In the genomic region with DNA sequence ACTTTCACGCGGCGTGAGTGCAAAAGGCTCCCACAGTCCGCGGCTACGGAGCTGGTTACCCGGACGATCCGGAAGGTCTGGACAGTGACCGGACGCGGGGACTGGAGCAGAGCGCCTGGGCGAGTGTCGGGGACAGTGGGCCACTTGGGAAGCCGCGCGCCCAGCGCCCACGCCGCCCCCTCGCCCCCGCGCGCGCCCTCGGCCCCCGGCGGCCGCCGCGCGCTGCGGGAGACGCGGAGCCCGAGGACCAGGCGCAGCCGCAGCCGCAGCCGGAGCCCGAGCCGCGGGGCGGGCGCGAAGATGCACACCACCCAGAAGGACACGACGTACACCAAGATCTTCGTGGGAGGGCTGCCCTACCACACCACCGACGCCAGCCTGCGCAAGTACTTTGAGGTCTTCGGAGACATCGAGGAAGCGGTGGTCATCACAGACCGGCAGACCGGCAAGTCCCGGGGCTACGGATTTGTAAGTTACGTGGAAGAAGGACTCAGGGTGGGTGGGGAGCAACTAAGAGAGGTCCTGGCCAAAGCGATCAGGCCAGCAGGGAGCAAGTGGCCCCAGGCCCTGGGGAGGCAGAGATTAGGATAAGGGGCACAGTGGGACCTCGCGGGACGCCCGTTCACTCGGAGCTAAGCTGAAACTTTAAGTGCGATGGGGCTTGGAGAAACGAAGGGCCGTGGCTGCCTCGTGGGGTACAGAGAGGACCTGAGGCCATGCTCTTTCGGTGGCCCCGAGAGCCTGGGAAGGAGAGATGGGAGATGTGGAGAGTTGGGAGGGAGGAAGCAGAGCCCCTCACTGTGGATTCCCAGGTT, we compare ENCODE assay signal across 8 mouse cellular contexts. TPM values are rescaled to one million over a fixed set of nuclear protein-coding genes. Genes with fewer than 3 reads are reported as not detected.
DNase-seq lines count a peak whose midpoint lies in the region; ATAC-seq and TF ChIP-seq lines count a peak whose summit lies in the region.

No protein-coding gene starts in this region.

- no peak for TF ChIP-seq POLR2A in cerebellum, adult 2 months (IDR thresholded peaks at IDR 0.05; ENCODE audit: borderline replicate concordance, insufficient read depth, low read length)

- DNase-seq in cerebellum, adult 2 months, result peak; percentile 27 to 51
- no peak for DNase-seq in cerebellum, adult 9-10 months
- peak; percentile 9 for DNase-seq in 3134 (ENCODE audit: extremely low read depth, insufficient read length, low spot score)
- DNase-seq in cerebellum, postnatal 10 days, result peak; percentile 62 to 65
- peak; percentile 62 for DNase-seq in limb, embryonic 10.5 days (ENCODE audit: low spot score)
- peak; percentile 37 for DNase-seq in naive thymus-derived CD4-positive, alpha-beta T cell, adult 2 months (ENCODE audit: low read depth)
- DNase-seq in thymus, postnatal 36 days, result peak; percentile 32 to 36

- no peaks in the 10 kb centered on the region for H3K36me3 ChIP-seq in heart, embryonic 15.5 days
- H3K36me3 ChIP-seq in limb, embryonic 10.5 days, result no peaks in the 10 kb centered on the region

- H3K4me2 ChIP-seq in heart, embryonic 15.5 days, result peak overlapping the region; percentile 85

- 0 out of 2 replicates have a peak, but pooled peaks cover 3% of the 10 kb centered on the region for H3K4me1 ChIP-seq in cerebellum, adult 2 months (ENCODE audit: control insufficient read depth, insufficient read depth, low read length)
- peaks cover 11% of the 10 kb centered on the region; the same call in 1 of the 2 replicates for H3K4me1 ChIP-seq in heart, embryonic 15.5 days (replicated peaks)
- peaks cover 19% of the 10 kb centered on the region for H3K4me1 ChIP-seq in limb, embryonic 10.5 days

- H3K9me3 ChIP-seq in heart, embryonic 15.5 days (replicated peaks), result no peaks in the 10 kb centered on the region
- no peaks in the 10 kb centered on the region for H3K9me3 ChIP-seq in limb, embryonic 10.5 days (replicated peaks)

- peak overlapping the region; percentile 89 for H3K4me3 ChIP-seq in cerebellum, adult 2 months (replicated peaks; ENCODE audit: insufficient read depth, low read depth, low read length)
- H3K4me3 ChIP-seq in heart, embryonic 15.5 days, result peak overlapping the region; percentile 74
- H3K4me3 ChIP-seq in limb, embryonic 10.5 days, result peak overlapping the region; percentile 65

- no peak overlapping the region for H3K27ac ChIP-seq in cerebellum, adult 2 months (ENCODE audit: insufficient read depth, low read length)
- peak overlapping the region; percentile 98 for H3K27ac ChIP-seq in heart, embryonic 15.5 days
- H3K27ac ChIP-seq in limb, embryonic 10.5 days, result peak overlapping the region; percentile 80

- ATAC-seq in heart, embryonic 15.5 days (replicated peaks; ENCODE audit: insufficient number of reproducible peaks, insufficient read depth, low FRiP score, low read depth), result no peak

- WGBS in cerebellum, adult 2 months, result 2% methylated on average over 73 of the region's 73 CpGs
- WGBS in heart, embryonic 15.5 days, result 1% methylated on average over 61 of the region's 73 CpGs
- under 1% methylated on average over 73 of the region's 73 CpGs for WGBS in limb, embryonic 10.5 days

- peak overlapping the region; percentile 95 for H3K9ac ChIP-seq in heart, embryonic 15.5 days

- H3K27me3 ChIP-seq in cerebellum, adult 2 months (ENCODE audit: control insufficient read depth, insufficient read depth, low read length), result no peaks in the 10 kb centered on the region
- H3K27me3 ChIP-seq in heart, embryonic 15.5 days, result no peaks in the 10 kb centered on the region; the same call in 1 of the 2 replicates
- peaks cover 27% of the 10 kb centered on the region for H3K27me3 ChIP-seq in limb, embryonic 10.5 days (ENCODE audit: low read depth, poor library complexity, severe bottlenecking)

- TF ChIP-seq CTCF in cerebellum, adult 2 months (IDR thresholded peaks at IDR 0.05; ENCODE audit: borderline replicate concordance, insufficient read depth, low read depth, low read length), result no peak

RNA-seq across cellular contexts. Expression of a gene that starts 0.7 kb away (rescaled TPM):
- 5.0 and 5.2 TPM in 2 replicates for polyA plus RNA-seq in cerebellum, adult 2 months (2012; rRNA removed)
- 80.7 and 87.1 TPM in 2 replicates for polyA plus RNA-seq in heart, embryonic 15.5 days (2015; fragmentation: Nextera tagmentation; extraction: Ambion mirVana)
- 0.46 and 0.79 TPM in 2 replicates for polyA plus RNA-seq in limb, embryonic 10.5 days (2016; fragmentation: Nextera tagmentation; extraction: Ambion mirVana)

Comparison
In these comparisons a context has a peak if more than half of its experiments do, and no peak if none do; other contexts are left out.
1. RNA of a gene that starts 0.7 kb away (polyA plus RNA-seq): 80.7 to 87.1 TPM in heart, embryonic 15.5 days; 5.0 to 5.2 TPM in cerebellum, adult 2 months and 0.46 to 0.79 TPM in limb, embryonic 10.5 days; every median in the first group is over 10 times any median in the second.
2. Peak in every context shown above with its lines, with median percentiles within 50 percentile points of each other: H3K4me3 ChIP-seq.